Mouse (Mus musculus) lung, embryonic 16.5 days (tissue): Measurements from ENCODE around the gene Gm4924. TPM values are rescaled to one million over a fixed set of nuclear protein-coding genes. Genes with fewer than 3 reads are reported as not detected.

ENCODE experiments used
- ATAC-seq: fragments of 200-750 bp; cut with Nextera tagmentation; 2 replicates; pipeline ENCODE4 v1.8.0; 2017; ENCODE audit warnings: low read depth, mild to moderate bottlenecking, moderate library complexity
- H3K27ac ChIP-seq: fragments of 300-500 bp; sonication (generic); 2 replicates; pipeline ENCODE4 v1.5.1; 2014; ENCODE audit warnings: mild to moderate bottlenecking, control low read depth, low read length
- H3K27me3 ChIP-seq: fragments of 300-500 bp; sonication (generic); 2 replicates; pipeline ENCODE4 v1.6.1; 2014; ENCODE audit warnings: low read depth, low read length, mixed read lengths; ENCODE audit not compliant: control insufficient read depth, insufficient read depth
- H3K36me3 ChIP-seq: fragments of 300-500 bp; sonication (generic); 2 replicates; pipeline ENCODE4 v1.6.1; 2014; ENCODE audit warnings: low read length; ENCODE audit not compliant: control insufficient read depth, insufficient read depth
- H3K4me1 ChIP-seq: fragments of 300-500 bp; sonication (generic); replicated peaks from 2 replicates; pipeline ENCODE4 v1.6.1; 2014; ENCODE audit warnings: low read length, mixed read lengths; ENCODE audit not compliant: control insufficient read depth, insufficient read depth
- H3K4me2 ChIP-seq: fragments of 300-500 bp; sonication (generic); 2 replicates; pipeline ENCODE4 v1.6.1; 2014; ENCODE audit warnings: low read depth, low read length, control low read depth
- H3K4me3 ChIP-seq: fragments of 300-500 bp; sonication (generic); 2 replicates; pipeline ENCODE4 v1.5.1; 2014; ENCODE audit warnings: mild to moderate bottlenecking, low read length, control low read depth
- H3K9ac ChIP-seq: fragments of 300-500 bp; sonication (generic); 2 replicates; pipeline ENCODE4 v1.6.1; 2014; ENCODE audit warnings: low read length, control low read depth
- H3K9me3 ChIP-seq: fragments of 300-500 bp; sonication (generic); 2 replicates; pipeline ENCODE4 v1.6.1; 2016; ENCODE audit warnings: low read length; ENCODE audit not compliant: control insufficient read depth
- WGBS: fragments of 180-500 bp; shearing (Covaris S2); extraction: QIAGEN DNeasy Blood & Tissue Kit; methylation state at CpG from one replicate; pipeline ENCODE4 v1.1.7; 2014; 5-methylcytosine and 5-hydroxymethylcytosine counted together
- polyA plus RNA-seq: library from polyadenylated mRNA; unstranded; fragments of >200 nt; fragmentation: Nextera tagmentation; extraction: Ambion mirVana; gene quantifications from 2 replicates; pipeline ENCODE4 v1.2.1, GENCODE M21; 2015

The Gm4924 gene
- 11.2 and 11.5 TPM in 2 replicates for polyA plus RNA-seq

DNA sequence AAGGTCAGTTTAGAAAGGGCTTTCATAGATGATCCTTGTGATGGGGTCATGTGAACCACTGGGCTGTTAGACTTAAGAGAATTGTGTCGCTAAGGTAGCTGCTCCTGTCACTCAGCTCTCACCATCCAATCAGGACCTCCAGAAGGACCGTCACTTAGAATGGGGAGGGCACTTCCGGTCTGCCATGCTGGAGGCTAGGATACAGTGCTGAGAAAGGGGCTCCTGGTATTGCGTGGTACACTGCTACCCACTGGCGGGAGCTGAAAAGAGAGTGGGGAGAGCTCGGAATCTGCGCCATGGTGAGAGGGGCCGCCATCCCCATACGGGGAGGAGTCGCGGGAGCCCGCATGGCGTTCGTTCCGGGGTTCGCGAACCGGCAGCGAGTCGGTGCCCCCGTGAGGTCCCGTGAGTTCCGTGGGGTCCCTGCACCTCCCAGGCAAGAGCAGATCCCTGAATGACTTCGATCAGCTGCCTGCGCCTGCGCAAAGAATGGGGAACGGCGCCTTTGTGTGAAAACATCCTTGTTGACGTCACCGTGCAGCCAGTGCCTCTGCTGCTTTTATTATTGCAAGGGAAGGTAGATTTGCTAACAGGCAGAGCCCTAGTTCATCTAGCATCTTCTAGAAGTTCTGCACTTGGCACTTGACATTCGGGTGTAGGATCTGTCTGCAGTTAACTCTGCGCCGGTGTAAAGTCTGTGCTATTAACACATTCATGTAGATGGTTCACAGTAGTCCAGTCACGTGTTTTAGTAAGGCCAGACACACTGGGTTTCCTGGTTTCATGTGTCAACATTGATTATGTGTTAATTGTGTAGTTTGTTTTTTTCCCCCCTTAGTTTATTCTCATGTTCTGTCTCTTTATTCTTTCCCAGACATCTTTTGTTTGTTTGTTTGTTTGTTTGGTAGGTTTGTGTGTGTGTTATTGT lies at the start of gene Gm4924:
Gene Gm4924, plus strand, starts transcription at position 173 of the 928 bp plus-strand sequence.
- Histone ChIP-seq H3K27ac (peak within 1 kb of the TSS; percentile 87), H3K4me1 (no peaks in the 10 kb centered on the region), H3K9me3 (no peaks in the 10 kb centered on the region), H3K27me3 (no peaks in the 10 kb centered on the region), H3K36me3 (no peaks in the 10 kb centered on the region), H3K4me2 (peak within 1 kb of the TSS; percentile 57), H3K9ac (peak within 1 kb of the TSS; percentile 90), H3K4me3 (peak within 1 kb of the TSS; percentile 79)
- peak; percentile 100 for ATAC-seq
- WGBS, result 5% methylated on average over 34 of the region's 34 CpGs

DNA sequence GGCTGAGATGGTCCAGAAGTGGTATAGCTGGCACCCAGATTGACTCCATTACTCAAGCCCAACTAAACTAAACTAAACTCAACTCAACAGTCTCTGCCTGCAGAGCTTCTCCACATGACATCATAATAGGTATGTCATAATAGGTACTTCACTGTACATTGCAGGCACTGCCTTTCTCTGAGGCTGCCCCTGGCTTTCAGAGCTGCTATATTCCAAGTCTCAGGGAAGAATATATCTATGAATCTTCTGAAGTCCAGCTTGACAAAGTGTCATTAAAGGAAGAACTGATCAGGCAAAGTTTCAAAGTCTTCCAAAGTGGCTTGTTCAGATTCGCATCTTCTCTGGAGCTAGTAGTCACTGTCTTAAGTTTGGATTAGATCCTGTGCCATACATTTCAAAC lies 37.6 kb upstream of the Gm4924 start, which contains the start of gene 4932415D10Rik:
Gene 4932415D10Rik, minus strand, starts transcription at position 101 of the 400 bp plus-strand sequence.
- Histone ChIP-seq H3K27ac (no peak within 1 kb of the TSS), H3K27me3 (no peaks in the 10 kb centered on the region), H3K9ac (no peak within 1 kb of the TSS), H3K4me3 (no peak within 1 kb of the TSS), H3K36me3 (no peaks in the 10 kb centered on the region), H3K9me3 (no peaks in the 10 kb centered on the region), H3K4me1 (no peaks in the 10 kb centered on the region), H3K4me2 (no peak within 1 kb of the TSS)
- 85% methylated on average over 1 of the region's 1 CpGs for WGBS
- no peak for ATAC-seq

DNA sequence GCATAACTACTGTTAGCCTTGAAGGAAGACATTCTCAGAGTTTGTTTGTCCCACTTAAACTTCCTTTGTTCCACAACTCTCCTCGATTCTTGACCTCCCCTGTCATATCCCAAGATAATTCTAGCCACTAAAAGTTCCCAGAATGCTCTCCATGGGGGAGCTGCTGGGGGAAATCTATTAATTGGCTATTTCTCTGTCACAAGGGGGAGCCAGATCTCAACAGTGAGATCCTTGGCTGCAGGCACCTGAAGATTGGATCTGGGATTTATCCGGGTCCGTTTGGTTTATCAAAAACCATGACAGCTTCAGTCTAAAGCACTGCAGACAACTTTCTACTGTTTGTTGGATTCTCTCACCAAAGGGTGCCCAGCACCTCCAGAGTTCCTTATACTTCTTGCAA lies 33.9 kb upstream of the Gm4924 start:
- no peak for ATAC-seq
- 47% methylated on average over 3 of the region's 3 CpGs for WGBS
- Histone ChIP-seq H3K27ac (no peak overlapping the region), H3K9me3 (no peaks in the 10 kb centered on the region), H3K4me1 (no peaks in the 10 kb centered on the region), H3K27me3 (no peaks in the 10 kb centered on the region), H3K4me2 (no peak overlapping the region), H3K4me3 (no peak overlapping the region), H3K36me3 (no peaks in the 10 kb centered on the region), H3K9ac (no peak overlapping the region)

DNA sequence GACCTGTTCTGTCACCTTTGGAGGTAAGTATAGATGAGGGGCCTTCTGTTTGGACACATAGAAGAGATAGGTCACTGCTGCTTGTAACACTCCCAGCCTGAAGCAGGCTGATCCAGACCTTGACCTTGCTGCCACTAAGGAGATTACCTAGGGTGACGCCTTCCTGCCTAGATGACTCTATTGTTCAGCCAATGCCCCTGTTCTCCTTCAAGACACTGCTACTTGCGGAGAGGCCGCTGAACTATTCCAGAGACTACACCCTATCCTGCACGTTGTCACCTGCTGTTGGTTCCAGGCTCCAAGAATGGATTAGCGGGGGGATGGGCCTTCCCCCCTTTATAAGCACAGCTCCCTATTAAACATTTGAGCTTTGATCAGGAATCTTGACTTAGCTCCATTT lies 24.2 kb upstream of the Gm4924 start:
- no peak overlapping the region for H3K4me3 ChIP-seq
- no peaks in the 10 kb centered on the region for H3K4me1 ChIP-seq
- H3K9me3 ChIP-seq, result no peaks in the 10 kb centered on the region
- H3K36me3 ChIP-seq, result no peaks in the 10 kb centered on the region
- WGBS, result 82% methylated on average over 5 of the region's 5 CpGs
- H3K27me3 ChIP-seq, result no peaks in the 10 kb centered on the region
- H3K27ac ChIP-seq, result no peak overlapping the region
- no peak for ATAC-seq
- no peak overlapping the region for H3K9ac ChIP-seq
- no peak overlapping the region for H3K4me2 ChIP-seq

DNA sequence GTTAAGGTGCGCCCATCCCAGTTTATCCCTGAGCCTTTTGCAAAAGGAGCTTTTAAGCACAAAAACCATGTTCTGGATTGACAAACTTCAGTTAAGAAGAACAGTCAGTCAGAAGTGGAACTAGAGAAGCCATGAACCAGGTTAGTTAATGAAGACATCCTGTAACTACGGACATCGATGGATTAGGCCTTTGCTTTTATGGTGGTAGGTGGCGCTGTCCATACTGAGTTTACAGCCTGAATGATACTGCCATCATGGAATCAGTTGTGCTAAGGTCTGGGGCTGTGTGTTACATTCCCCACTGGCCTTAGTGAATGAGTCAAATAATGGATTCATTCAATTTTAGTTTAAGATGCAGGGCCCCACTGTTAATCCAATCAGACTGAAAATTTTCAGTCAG lies 1.3 kb downstream of the Gm4924 start:
- ATAC-seq, result no peak
- WGBS, result 96% methylated on average over 4 of the region's 4 CpGs

DNA sequence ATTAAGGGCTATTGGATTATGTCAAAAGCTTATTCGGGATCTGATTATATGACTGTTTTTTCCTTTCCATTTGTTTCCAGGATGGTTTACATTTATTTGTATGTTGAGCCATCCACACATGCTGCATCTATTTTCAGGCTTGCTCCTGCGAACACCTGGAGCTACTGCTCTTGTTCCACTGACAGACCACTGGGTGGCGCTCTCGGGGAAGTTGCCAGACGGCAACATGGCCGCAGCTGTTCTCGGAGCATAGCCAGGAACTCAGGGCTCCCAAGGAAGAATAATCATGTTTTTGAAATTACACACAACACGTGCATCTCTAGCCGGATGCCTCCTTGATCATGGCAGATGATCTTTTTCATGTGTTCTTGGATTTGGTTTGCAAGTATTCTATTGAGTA lies 7.9 kb downstream of the Gm4924 start:
- Histone ChIP-seq H3K9me3 (peaks cover 7% of the 10 kb centered on the region), H3K36me3 (0 out of 2 replicates have a peak, but pooled peaks cover 7% of the 10 kb centered on the region), H3K27ac (no peak overlapping the region), H3K4me1 (no peaks in the 10 kb centered on the region), H3K27me3 (no peaks in the 10 kb centered on the region), H3K4me3 (no peak overlapping the region), H3K9ac (no peak overlapping the region), H3K4me2 (no peak overlapping the region)
- no peak for ATAC-seq
- 89% methylated on average over 9 of the region's 9 CpGs for WGBS

More for the DNA sequence above, 1.3 kb downstream of the Gm4924 start:
- no peaks in the 10 kb centered on the region for H3K4me1 ChIP-seq
- no peaks in the 10 kb centered on the region for H3K9me3 ChIP-seq
- H3K27me3 ChIP-seq, result no peaks in the 10 kb centered on the region
- no peak overlapping the region for H3K4me2 ChIP-seq
- no peaks in the 10 kb centered on the region for H3K36me3 ChIP-seq
- H3K4me3 ChIP-seq, result no peak overlapping the region
- no peak overlapping the region for H3K27ac ChIP-seq
- no peak overlapping the region for H3K9ac ChIP-seq

DNA sequence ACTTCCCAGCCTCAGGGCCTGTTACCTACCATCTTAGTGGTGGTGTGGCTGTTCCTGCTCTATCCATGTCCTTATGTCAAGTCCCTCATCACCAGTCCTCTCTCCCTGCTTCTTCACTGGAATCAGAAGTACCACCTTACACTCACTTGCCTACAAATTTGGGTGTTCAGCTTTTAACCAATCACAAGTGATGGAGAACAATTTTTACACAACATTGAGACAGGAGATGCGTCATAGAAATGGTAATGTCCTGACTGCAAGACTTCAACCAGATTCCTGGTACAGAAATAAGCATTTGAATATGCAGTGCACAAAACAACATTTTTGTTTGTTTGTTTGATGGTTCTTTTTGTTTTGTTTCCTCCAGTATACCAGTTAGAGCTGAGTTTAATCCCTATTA lies 28.9 kb downstream of the Gm4924 start:
- ATAC-seq, result no peak

DNA sequence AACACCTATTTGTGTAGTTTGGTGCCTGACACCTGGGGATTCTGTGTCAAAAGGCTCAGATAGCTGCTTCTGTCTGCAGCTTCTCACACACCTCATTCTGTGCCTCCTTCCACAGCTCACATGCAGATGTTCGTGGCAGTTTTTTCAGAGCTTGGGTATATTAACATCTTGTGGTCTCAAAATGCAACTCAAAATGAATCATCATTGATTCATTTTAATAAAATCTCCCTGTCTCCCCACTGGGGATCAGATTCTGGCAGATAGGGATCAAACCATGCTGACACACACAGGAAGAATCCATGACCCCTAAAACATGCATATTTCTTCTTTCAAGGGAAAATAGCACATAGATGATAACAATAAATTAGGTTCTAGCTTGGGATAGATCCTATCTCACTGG lies 55.5 kb downstream of the Gm4924 start:
- Histone ChIP-seq H3K4me3 (no peak overlapping the region), H3K4me2 (no peak overlapping the region), H3K36me3 (peaks cover 2% of the 10 kb centered on the region), H3K27ac (no peak overlapping the region), H3K4me1 (no peaks in the 10 kb centered on the region), H3K9me3 (peaks cover 4% of the 10 kb centered on the region; the same call in 1 of the 2 replicates), H3K9ac (no peak overlapping the region), H3K27me3 (no peaks in the 10 kb centered on the region)
- no peak for ATAC-seq
- 64% methylated on average over 1 of the region's 1 CpGs for WGBS

More for the DNA sequence above, 28.9 kb downstream of the Gm4924 start:
- Histone ChIP-seq H3K9ac (no peak overlapping the region), H3K27me3 (no peaks in the 10 kb centered on the region), H3K27ac (no peak overlapping the region), H3K4me1 (no peaks in the 10 kb centered on the region), H3K4me3 (no peak overlapping the region), H3K4me2 (no peak overlapping the region), H3K9me3 (peaks cover 15% of the 10 kb centered on the region), H3K36me3 (0 out of 2 replicates have a peak, but pooled peaks cover 4% of the 10 kb centered on the region)
- 85% methylated on average over 1 of the region's 1 CpGs for WGBS

DNA sequence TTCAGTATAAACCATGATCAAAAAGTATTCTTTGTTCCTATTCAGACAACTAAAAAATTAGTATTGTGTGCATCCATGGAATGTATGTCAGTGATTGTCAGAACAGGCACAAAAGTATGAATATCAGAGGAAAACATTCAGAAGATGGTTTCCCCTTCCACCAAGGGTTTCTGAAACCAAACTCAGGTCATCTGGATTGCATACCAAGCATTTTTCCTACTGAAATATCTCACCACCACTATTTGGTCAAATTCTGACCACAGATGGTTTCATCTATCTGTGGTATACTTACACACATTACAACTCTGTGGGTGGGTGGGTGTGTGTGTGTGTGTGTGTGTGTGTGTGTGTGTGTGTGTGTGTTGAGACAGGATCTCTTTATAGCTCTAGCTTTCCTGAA lies 69.6 kb downstream of the Gm4924 start:
- Histone ChIP-seq H3K4me1 (no peaks in the 10 kb centered on the region), H3K9me3 (peaks cover 2% of the 10 kb centered on the region), H3K27me3 (no peaks in the 10 kb centered on the region), H3K4me2 (no peak overlapping the region), H3K4me3 (no peak overlapping the region), H3K36me3 (no peaks in the 10 kb centered on the region), H3K9ac (no peak overlapping the region), H3K27ac (no peak overlapping the region)
- no peak for ATAC-seq
